Comparison of ENCODE assay signal across 7 mouse cellular contexts in genomic region chr19:57355451-57356251, GRCm38 (mm10). TPM values are rescaled to one million over a fixed set of nuclear protein-coding genes. Genes with fewer than 3 reads are reported as not detected.
DNase-seq lines count a peak whose midpoint lies in the region; ATAC-seq lines count a peak whose summit lies in the region.

No protein-coding gene starts in this region.

- DNase-seq in midbrain, embryonic 10.5 days (ENCODE audit: low spot score): no peak
- peak; percentile 76 to 82 for DNase-seq in thymus, adult 18-20 months
- no peak for DNase-seq in layer of hippocampus, postnatal 14 days (ENCODE audit: low spot score in 2 of 2)
- no peak for DNase-seq in adrenal gland, postnatal 4 days (ENCODE audit: low spot score in 2 of 2)

- H3K27ac ChIP-seq in midbrain, embryonic 10.5 days (replicated peaks): 0 out of 2 replicates have a peak overlapping the region, but pooled peaks have one; percentile 17
- H3K27ac ChIP-seq in midbrain, embryonic 16.5 days (ENCODE audit: low read length): no peak overlapping the region
- peak overlapping the region; percentile 52 for H3K27ac ChIP-seq in embryonic facial prominence, embryonic 15.5 days (replicated peaks)
- H3K27ac ChIP-seq in liver, embryonic 15.5 days (replicated peaks): peak overlapping the region; percentile 56

- no peaks in the 10 kb centered on the region for H3K27me3 ChIP-seq in midbrain, embryonic 10.5 days (ENCODE audit: low read depth, poor library complexity, severe bottlenecking)
- no peaks in the 10 kb centered on the region for H3K27me3 ChIP-seq in midbrain, embryonic 16.5 days (ENCODE audit: control insufficient read depth, insufficient read depth, low read depth, low read length)
- H3K27me3 ChIP-seq in embryonic facial prominence, embryonic 15.5 days: no peaks in the 10 kb centered on the region
- H3K27me3 ChIP-seq in liver, embryonic 15.5 days: no peaks in the 10 kb centered on the region

- 0 out of 2 replicates have a peak, but pooled peaks cover 5% of the 10 kb centered on the region for H3K36me3 ChIP-seq in midbrain, embryonic 10.5 days
- no peaks in the 10 kb centered on the region for H3K36me3 ChIP-seq in midbrain, embryonic 16.5 days (ENCODE audit: control insufficient read depth, insufficient read depth, low read length)
- no peaks in the 10 kb centered on the region for H3K36me3 ChIP-seq in embryonic facial prominence, embryonic 15.5 days
- H3K36me3 ChIP-seq in liver, embryonic 15.5 days (replicated peaks): no peaks in the 10 kb centered on the region

- ATAC-seq in midbrain, embryonic 16.5 days: no peak
- 0 out of 2 replicates have a peak, but pooled peaks have one; percentile 37 for ATAC-seq in embryonic facial prominence, embryonic 15.5 days (ENCODE audit: insufficient number of reproducible peaks, low FRiP score, low TSS enrichment, low read depth)
- no peak for ATAC-seq in liver, embryonic 15.5 days (ENCODE audit: insufficient read depth)

- no peak overlapping the region for H3K4me3 ChIP-seq in midbrain, embryonic 10.5 days
- no peak overlapping the region for H3K4me3 ChIP-seq in midbrain, embryonic 16.5 days (ENCODE audit: low read depth, low read length)
- H3K4me3 ChIP-seq in embryonic facial prominence, embryonic 15.5 days (replicated peaks): no peak overlapping the region
- H3K4me3 ChIP-seq in liver, embryonic 15.5 days (replicated peaks): peak overlapping the region; percentile 9; the same call in 1 of the 2 replicates

- peaks cover 32% of the 10 kb centered on the region for H3K4me1 ChIP-seq in midbrain, embryonic 10.5 days
- H3K4me1 ChIP-seq in midbrain, embryonic 16.5 days (ENCODE audit: control insufficient read depth, insufficient read depth, low read length): peaks cover 12% of the 10 kb centered on the region
- H3K4me1 ChIP-seq in embryonic facial prominence, embryonic 15.5 days: peaks cover 51% of the 10 kb centered on the region
- H3K4me1 ChIP-seq in liver, embryonic 15.5 days (replicated peaks): peaks cover 57% of the 10 kb centered on the region

- H3K9ac ChIP-seq in midbrain, embryonic 16.5 days (ENCODE audit: low read depth, low read length): no peak overlapping the region
- no peak overlapping the region for H3K9ac ChIP-seq in embryonic facial prominence, embryonic 15.5 days
- H3K9ac ChIP-seq in liver, embryonic 15.5 days: no peak overlapping the region

- H3K4me2 ChIP-seq in midbrain, embryonic 16.5 days (ENCODE audit: low read length): no peak overlapping the region
- H3K4me2 ChIP-seq in embryonic facial prominence, embryonic 15.5 days (replicated peaks): no peak overlapping the region
- H3K4me2 ChIP-seq in liver, embryonic 15.5 days: peak overlapping the region; percentile 38

- WGBS in midbrain, embryonic 10.5 days: 84% methylated on average over 16 of the region's 16 CpGs
- WGBS in midbrain, embryonic 16.5 days: 82% methylated on average over 16 of the region's 16 CpGs
- WGBS in embryonic facial prominence, embryonic 15.5 days: 53% methylated on average over 16 of the region's 16 CpGs
- 25% methylated on average over 16 of the region's 16 CpGs for WGBS in liver, embryonic 15.5 days (ENCODE audit: insufficient replicate concordance)

- no peaks in the 10 kb centered on the region for H3K9me3 ChIP-seq in midbrain, embryonic 10.5 days (replicated peaks)
- H3K9me3 ChIP-seq in midbrain, embryonic 16.5 days (replicated peaks; ENCODE audit: control insufficient read depth, low read length, poor library complexity, severe bottlenecking): no peaks in the 10 kb centered on the region
- H3K9me3 ChIP-seq in embryonic facial prominence, embryonic 15.5 days (replicated peaks): no peaks in the 10 kb centered on the region
- no peaks in the 10 kb centered on the region for H3K9me3 ChIP-seq in liver, embryonic 15.5 days (replicated peaks)

RNA-seq across cellular contexts. Expression of gene Fam160b1, which starts 4.8 kb away (rescaled TPM):
- 10.2 and 11.0 TPM in 2 replicates for polyA plus RNA-seq in midbrain, embryonic 10.5 days (2016; fragmentation: Nextera tagmentation; extraction: Ambion mirVana)
- polyA plus RNA-seq in midbrain, embryonic 16.5 days (2015; fragmentation: Nextera tagmentation; extraction: Ambion mirVana): 12.6 and 13.1 TPM in 2 replicates
- polyA plus RNA-seq in embryonic facial prominence, embryonic 15.5 days (2015; fragmentation: Nextera tagmentation; extraction: Ambion mirVana): 15.3 and 16.3 TPM in 2 replicates
- 6.0 and 6.6 TPM in 2 replicates for polyA plus RNA-seq in liver, embryonic 15.5 days (2015; fragmentation: Nextera tagmentation; extraction: Ambion mirVana)
- 10 to 100 TPM; 21.0 to 21.7 TPM for total RNA-seq in layer of hippocampus, postnatal 14 days (2021)
- 10 to 100 TPM; 28.6 to 30.0 TPM for total RNA-seq in adrenal gland, postnatal 4 days (2021)

RNA-seq across cellular contexts. Expression of gene Ablim1, which starts 40.9 kb away (rescaled TPM):
- 17.8 and 22.2 TPM in 2 replicates for polyA plus RNA-seq in midbrain, embryonic 10.5 days (2016; fragmentation: Nextera tagmentation; extraction: Ambion mirVana)
- polyA plus RNA-seq in midbrain, embryonic 16.5 days (2015; fragmentation: Nextera tagmentation; extraction: Ambion mirVana): 64.1 and 66.2 TPM in 2 replicates
- 67.7 and 71.3 TPM in 2 replicates for polyA plus RNA-seq in embryonic facial prominence, embryonic 15.5 days (2015; fragmentation: Nextera tagmentation; extraction: Ambion mirVana)
- 9.5 and 11.3 TPM in 2 replicates for polyA plus RNA-seq in liver, embryonic 15.5 days (2015; fragmentation: Nextera tagmentation; extraction: Ambion mirVana)
- 10 to 100 TPM; 68.1 to 78.3 TPM for total RNA-seq in layer of hippocampus, postnatal 14 days (2021)
- 10 to 100 TPM; 50.9 to 59.8 TPM for total RNA-seq in adrenal gland, postnatal 4 days (2021)

Comparison
In these comparisons a context has a peak if more than half of its experiments do, and no peak if none do; other contexts are left out.
1. DNase-seq: peak in thymus, adult 18-20 months (2 of 2); none in midbrain, embryonic 10.5 days (single experiment), layer of hippocampus, postnatal 14 days (0 of 2) and adrenal gland, postnatal 4 days (0 of 2).